In genomic region chr1:40116422-40116821, GRCm38 (mm10) we compare ENCODE assay signal across 8 mouse cellular contexts. TPM values are rescaled to one million over a fixed set of nuclear protein-coding genes. Genes with fewer than 3 reads are reported as not detected.
DNase-seq lines count a peak whose midpoint lies in the region; ATAC-seq lines count a peak whose summit lies in the region.

No protein-coding gene starts in this region.

- 0 out of 2 replicates have a peak, but pooled peaks cover 2% of the 10 kb centered on the region for H3K4me1 ChIP-seq in hindbrain, embryonic 15.5 days (replicated peaks)

- no peaks in the 10 kb centered on the region for H3K36me3 ChIP-seq in hindbrain, embryonic 15.5 days

- H3K9ac ChIP-seq in hindbrain, embryonic 15.5 days = no peak overlapping the region

- no peaks in the 10 kb centered on the region for H3K9me3 ChIP-seq in hindbrain, embryonic 15.5 days

- peak; percentile 77 for DNase-seq in R1 (ENCODE audit: low read depth, low spot score)
- DNase-seq in cerebellum, adult 9-10 months = peak; percentile 59
- peak; percentile 44 to 77 for DNase-seq in frontal cortex, postnatal 10 days (ENCODE audit: low spot score in 2 of 2)
- DNase-seq in layer of hippocampus, postnatal 25 days (ENCODE audit: extremely low spot score in 1 of 2, low spot score in 1 of 2) = peak; percentile 65 to 92
- DNase-seq in lung, postnatal 25 days (ENCODE audit: low spot score) = peak; percentile 89
- DNase-seq in right cerebral cortex, postnatal 10 days (ENCODE audit: low spot score in 2 of 2) = peak; percentile 78 to 90
- DNase-seq in urinary bladder, postnatal 14 days (ENCODE audit: low spot score) = peak; percentile 92

- H3K27ac ChIP-seq in hindbrain, embryonic 15.5 days (replicated peaks) = no peak overlapping the region

- WGBS in hindbrain, embryonic 15.5 days = 7% methylated on average over 7 of the region's 8 CpGs

- ATAC-seq in hindbrain, embryonic 15.5 days (ENCODE audit: low FRiP score, low read depth) = peak; percentile 56; the same call in 1 of the 2 replicates

- H3K4me3 ChIP-seq in hindbrain, embryonic 15.5 days = no peak overlapping the region

- H3K4me2 ChIP-seq in hindbrain, embryonic 15.5 days = no peak overlapping the region

- no peaks in the 10 kb centered on the region for H3K27me3 ChIP-seq in hindbrain, embryonic 15.5 days

RNA-seq across cellular contexts. Expression of gene Il1r2, which starts 42.5 kb away (rescaled TPM):
- 0.74 and 0.75 TPM in 2 replicates for polyA plus RNA-seq in hindbrain, embryonic 15.5 days (2015; fragmentation: Nextera tagmentation; extraction: Ambion mirVana)
- total RNA-seq in layer of hippocampus, postnatal 25 days (2021) = under 1 TPM in 1 of 2 experiments, not detected in 1; 0.52 TPM
